Mouse (Mus musculus) G1E (cell line): ENCODE results near the gene Tmem56.

ENCODE experiments used
- CTCF ChIP-seq: IDR thresholded peaks from 2 replicates; pipeline ENCODE4 v1.5.1; 2012; ENCODE audit warnings: low read depth, low read length, inconsistent platforms, mixed read lengths
- GATA1 ChIP-seq: IDR thresholded peaks from 2 replicates; pipeline ENCODE4 v1.6.1; 2012; ENCODE audit warnings: borderline replicate concordance, low read length, inconsistent platforms, mixed read lengths
- GATA2 ChIP-seq: IDR thresholded peaks from 2 replicates; pipeline ENCODE4 v1.6.1; 2012; ENCODE audit warnings: low read depth, low read length, inconsistent platforms, borderline replicate concordance
- TAL1 ChIP-seq: conservative IDR thresholded peaks from 2 replicates; pipeline ENCODE4 v1.6.1; 2012; ENCODE audit warnings: low read depth, low read length, inconsistent platforms, mixed read lengths

- TF ChIP-seq TAL1 (no peak), CTCF (no peak), GATA2 (no peak), GATA1 (no peak)
Observed at GRCm38 (mm10) chr3:121168581-121168980, 114.3 kb downstream of the Tmem56 start.
